8 mouse cellular contexts compared by ENCODE assay signal in genomic region chr7:107567261-107567671, GRCm38 (mm10). TPM values are rescaled to one million over a fixed set of nuclear protein-coding genes. Genes with fewer than 3 reads are reported as not detected.
DNase-seq lines count a peak whose midpoint lies in the region; ATAC-seq lines count a peak whose summit lies in the region.

Gene Olfml1 (plus strand): TSS chr7:107567446.

- H3K4me2 ChIP-seq in forebrain, embryonic 12.5 days = no peak within 1 kb of the TSS
- peak within 1 kb of the TSS; percentile 44 for H3K4me2 ChIP-seq in heart, embryonic 16.5 days (ENCODE audit: low read depth, low read length)
- H3K4me2 ChIP-seq in midbrain, embryonic 16.5 days (ENCODE audit: low read length) = no peak within 1 kb of the TSS

- H3K27ac ChIP-seq in forebrain, embryonic 12.5 days = no peak within 1 kb of the TSS
- H3K27ac ChIP-seq in heart, embryonic 16.5 days (ENCODE audit: low read length) = peak within 1 kb of the TSS; percentile 64
- no peak within 1 kb of the TSS for H3K27ac ChIP-seq in midbrain, embryonic 16.5 days (ENCODE audit: low read length)

- H3K27me3 ChIP-seq in forebrain, embryonic 12.5 days = no peaks in the 10 kb centered on the region
- no peaks in the 10 kb centered on the region for H3K27me3 ChIP-seq in heart, embryonic 16.5 days (ENCODE audit: control insufficient read depth, insufficient read depth, low read length)
- no peaks in the 10 kb centered on the region for H3K27me3 ChIP-seq in midbrain, embryonic 16.5 days (ENCODE audit: control insufficient read depth, insufficient read depth, low read depth, low read length)

- DNase-seq in adrenal gland, adult (ENCODE audit: inconsistent age in 2 of 2, low spot score in 1 of 2) = peak; percentile 11 to 35
- no peak for DNase-seq in adrenal gland, postnatal 25 days
- peak; percentile 45 to 65 for DNase-seq in kidney, postnatal 25 days
- peak; percentile 9 for DNase-seq in liver
- DNase-seq in right cerebral cortex, postnatal 10 days (ENCODE audit: low spot score in 2 of 2) = peak; percentile 24 to 31

- H3K4me1 ChIP-seq in forebrain, embryonic 12.5 days = no peaks in the 10 kb centered on the region
- no peaks in the 10 kb centered on the region for H3K4me1 ChIP-seq in heart, embryonic 16.5 days (ENCODE audit: control insufficient read depth, insufficient read depth, low read length)
- H3K4me1 ChIP-seq in midbrain, embryonic 16.5 days (ENCODE audit: control insufficient read depth, insufficient read depth, low read length) = no peaks in the 10 kb centered on the region

- H3K9me3 ChIP-seq in forebrain, embryonic 12.5 days = no peaks in the 10 kb centered on the region
- H3K9me3 ChIP-seq in heart, embryonic 16.5 days (replicated peaks; ENCODE audit: control insufficient read depth, low read length) = 0 out of 2 replicates have a peak, but pooled peaks cover 3% of the 10 kb centered on the region
- no peaks in the 10 kb centered on the region for H3K9me3 ChIP-seq in midbrain, embryonic 16.5 days (replicated peaks; ENCODE audit: control insufficient read depth, low read length, poor library complexity, severe bottlenecking)

- 63% methylated on average over 7 of the region's 7 CpGs for whole genome bisulfite sequencing in forebrain, embryonic 12.5 days
- WGBS in heart, embryonic 16.5 days = 44% methylated on average over 7 of the region's 7 CpGs
- 59% methylated on average over 7 of the region's 7 CpGs for WGBS in midbrain, embryonic 16.5 days

- H3K4me3 ChIP-seq in forebrain, embryonic 12.5 days (replicated peaks) = 0 out of 2 replicates have a peak within 1 kb of the TSS, but pooled peaks have one; percentile 1
- H3K4me3 ChIP-seq in heart, embryonic 16.5 days (ENCODE audit: low read length) = peak within 1 kb of the TSS; percentile 36
- no peak within 1 kb of the TSS for H3K4me3 ChIP-seq in midbrain, embryonic 16.5 days (ENCODE audit: low read depth, low read length)

- no peaks in the 10 kb centered on the region for H3K36me3 ChIP-seq in forebrain, embryonic 12.5 days (replicated peaks)
- no peaks in the 10 kb centered on the region for H3K36me3 ChIP-seq in heart, embryonic 16.5 days (ENCODE audit: control insufficient read depth, insufficient read depth)
- H3K36me3 ChIP-seq in midbrain, embryonic 16.5 days (ENCODE audit: control insufficient read depth, insufficient read depth, low read length) = no peaks in the 10 kb centered on the region

- no peak within 1 kb of the TSS for H3K9ac ChIP-seq in forebrain, embryonic 12.5 days
- no peak within 1 kb of the TSS for H3K9ac ChIP-seq in heart, embryonic 16.5 days (ENCODE audit: low read length)
- no peak within 1 kb of the TSS for H3K9ac ChIP-seq in midbrain, embryonic 16.5 days (ENCODE audit: low read depth, low read length)

- no peak for ATAC-seq in forebrain, embryonic 12.5 days (ENCODE audit: low FRiP score)
- ATAC-seq in heart, embryonic 16.5 days (replicated peaks; ENCODE audit: extremely low read depth, insufficient read depth, low FRiP score) = peak; percentile 76
- no peak for ATAC-seq in midbrain, embryonic 16.5 days

RNA-seq across cellular contexts. Expression of gene Olfml1, which starts in this region (rescaled TPM):
- 3.7 and 4.9 TPM in 2 replicates for total RNA-seq in adrenal gland, postnatal 25 days (2021)
- polyA plus RNA-seq in forebrain, embryonic 12.5 days (2016; fragmentation: Nextera tagmentation; extraction: Ambion mirVana) = 4.1 and 5.7 TPM in 2 replicates
- 6.6 and 7.5 TPM in 2 replicates for polyA plus RNA-seq in heart, embryonic 16.5 days (2015; fragmentation: Nextera tagmentation; extraction: Ambion mirVana)
- 2.4 and 3.3 TPM in 2 replicates for polyA plus RNA-seq in midbrain, embryonic 16.5 days (2015; fragmentation: Nextera tagmentation; extraction: Ambion mirVana)
